Mouse (Mus musculus) heart, postnatal 36 days (tissue): ENCODE measurements around the gene Mtif3. TPM values are rescaled to one million over a fixed set of nuclear protein-coding genes. Genes with fewer than 3 reads are reported as not detected.
A peak's percentile ranks its signal among the peaks of the same experiment; 100 is the strongest.
"Not testable (repeated sequence)": the region's sequence is repeated elsewhere in the genome, so short reads cannot be mapped to it uniquely, and the experiment has no call there.

Experiments
- DNase-seq, 2 experiments: peaks; one replicate each; pipeline ENCODE4 v3.0.0; 2021 to 2022
- intact Hi-C: fragments of 180-260 bp; cut with DNase I; formaldehyde crosslinking; loops from one replicate; pipeline ENCODE4 v1.15.1; 2025
- total RNA-seq, 2 experiments: library from RNA; stranded (reverse); gene quantifications; 2 replicates each; pipeline ENCODE4 v1.2.3; 2021

The Mtif3 gene
- total RNA-seq, 2 experiments from 2014 or later, result 27.0 to 29.6 TPM

DNA sequence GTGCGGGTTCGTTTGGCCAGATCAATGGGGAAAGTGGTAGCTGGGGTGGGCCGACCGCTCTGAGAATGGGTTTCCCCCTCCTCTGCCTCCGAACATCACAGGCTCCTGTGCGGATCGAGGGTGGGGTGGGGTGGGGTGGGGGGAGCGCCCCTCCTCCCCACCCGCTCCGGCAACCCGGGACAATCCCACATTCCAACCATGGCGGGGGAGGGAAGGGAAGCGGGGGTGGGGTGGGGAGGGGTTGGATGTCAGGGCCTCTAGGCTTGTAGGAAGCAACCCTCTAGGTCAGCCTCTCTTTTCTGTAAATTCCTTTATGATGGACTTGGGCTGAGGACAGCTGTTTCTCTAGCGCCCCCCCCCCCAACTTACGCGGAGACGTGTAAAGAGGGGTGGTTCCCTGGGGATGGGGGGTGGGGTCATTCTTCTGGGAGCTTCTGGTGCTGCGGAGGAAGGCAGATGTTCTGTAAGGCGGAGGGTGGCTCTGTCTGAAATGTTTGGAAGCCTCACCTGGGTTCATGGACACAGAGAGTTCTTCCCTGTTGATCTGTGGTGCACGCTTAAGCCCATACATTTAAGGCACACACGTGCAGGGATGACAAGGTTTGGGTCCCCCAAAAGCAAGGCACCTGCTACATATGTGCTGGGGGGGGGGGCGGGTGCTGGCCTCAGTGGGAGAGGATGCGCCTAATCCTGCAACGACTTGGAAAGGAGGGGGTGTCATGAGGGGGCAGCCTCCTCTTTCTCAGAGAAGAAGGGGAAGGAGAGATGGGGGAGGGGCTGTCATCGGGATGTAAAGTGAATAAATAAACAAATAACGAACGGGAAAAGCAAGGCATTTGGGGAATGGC is 43.1 kb downstream of the Mtif3 start:
- DNase-seq, result no peak
- intact Hi-C loops, result no loop called here

DNA sequence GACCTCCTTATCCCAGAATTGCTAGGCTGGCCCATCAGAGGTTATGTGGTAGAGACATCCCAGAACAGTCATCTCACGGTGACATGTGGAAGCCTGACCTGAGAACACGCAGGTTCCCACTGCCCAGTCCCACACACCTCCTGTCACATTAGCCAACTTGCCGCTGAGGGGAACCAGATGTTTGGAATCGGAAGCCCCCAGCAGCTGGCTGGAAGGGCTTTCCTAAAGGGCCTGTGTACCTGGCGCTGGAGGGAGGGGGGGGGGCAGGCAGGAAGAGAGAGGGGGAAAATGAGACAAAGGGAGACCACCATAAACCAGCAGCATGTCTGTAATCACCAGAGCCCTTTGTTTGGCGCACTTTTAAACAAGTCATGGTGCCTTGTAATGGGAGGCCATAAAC is 43.7 kb downstream of the Mtif3 start:
- intact Hi-C loops, result no loop called here
- DNase-seq, result no peak

- DNase-seq, intact Hi-C loops: not testable (repeated sequence)
Measured at GRCm38 (mm10) chr5:146917357-146917756, 46.2 kb downstream of the Mtif3 start.

DNA sequence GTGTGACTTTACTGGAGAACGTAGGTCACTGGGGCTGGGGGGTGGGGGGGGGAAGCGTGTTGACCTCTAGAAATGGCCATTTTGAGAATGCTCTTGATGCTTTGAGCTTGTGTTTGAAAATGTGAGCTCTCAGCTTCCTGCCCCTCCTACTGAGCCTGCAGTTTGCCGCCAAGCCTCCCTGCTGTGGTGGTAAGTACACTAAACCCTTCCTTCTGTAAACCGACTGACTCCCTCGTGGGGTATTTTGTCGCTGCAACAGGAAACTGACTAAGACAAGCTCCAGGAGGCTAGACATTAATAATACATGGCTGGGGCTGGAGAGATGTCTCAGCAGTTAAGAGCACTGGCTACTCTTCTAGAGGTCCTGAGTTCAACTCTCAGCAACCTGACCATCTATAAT is 46.8 kb downstream of the Mtif3 start:
- no peak for DNase-seq
- intact Hi-C loops, result no loop called here

- intact Hi-C loops, result no loop called here
- no peak for DNase-seq
Measured at GRCm38 (mm10) chr5:146916273-146916672, 47.3 kb downstream of the Mtif3 start.

DNA sequence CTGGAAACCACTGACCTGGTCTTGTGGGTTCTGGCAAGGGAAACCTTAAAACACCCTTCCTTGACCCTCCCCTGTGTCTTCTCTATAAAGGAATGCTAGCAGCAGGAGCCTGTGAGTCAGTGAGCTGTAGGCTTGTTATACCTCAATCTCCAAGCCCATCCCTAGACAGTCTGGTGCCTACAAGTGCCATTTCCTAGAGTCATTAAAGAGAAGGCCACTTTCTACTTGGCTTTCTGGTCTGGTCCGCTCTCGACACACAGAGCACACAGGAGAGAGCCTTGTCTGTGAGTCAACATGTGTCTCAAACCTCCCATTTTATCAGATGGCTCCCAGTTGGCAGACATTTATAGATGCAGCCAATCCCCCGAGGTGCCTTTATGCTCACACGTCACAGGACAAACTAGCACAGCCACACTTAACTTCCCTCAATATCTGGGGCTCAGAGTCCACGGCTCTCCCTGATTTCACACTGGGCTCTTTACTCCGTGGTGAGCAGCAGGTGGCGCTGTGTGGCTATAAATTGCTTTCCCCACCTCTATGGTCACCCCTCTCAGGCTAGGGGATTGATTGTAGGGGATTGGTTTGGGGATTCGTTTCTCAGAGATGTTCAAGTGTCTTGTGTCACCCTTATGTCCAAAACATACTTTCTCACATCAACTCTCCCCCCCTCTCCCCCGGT is 49.4 kb downstream of the Mtif3 start:
- intact Hi-C loops, result loop anchor here (2.0 kb wide), 2 partner anchors 313 to 405 kb away; no protein-coding TSS in a partner anchor
- peak; percentile 48 to 73 for DNase-seq

DNA sequence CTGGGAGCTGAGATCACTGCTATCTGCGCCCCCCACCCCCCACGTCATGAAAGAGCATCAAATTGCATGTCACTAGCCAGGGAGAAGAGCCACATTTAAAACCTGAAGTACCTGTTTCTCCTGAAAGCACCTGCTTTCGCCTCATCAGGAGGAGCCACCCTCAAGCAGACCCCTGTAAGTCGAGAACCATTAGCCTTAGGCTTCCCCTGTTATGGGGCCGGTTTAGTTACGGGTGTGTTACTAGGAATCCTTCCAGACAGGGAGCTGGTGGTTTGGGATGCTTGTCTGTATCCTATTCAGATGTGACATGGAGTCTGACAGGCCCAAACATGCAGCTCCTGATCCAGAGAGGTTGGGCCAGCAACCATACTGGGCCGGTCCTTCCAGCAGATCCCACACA is 50.2 kb downstream of the Mtif3 start:
- DNase-seq, result no peak
- intact Hi-C loops, result no loop called here

DNA sequence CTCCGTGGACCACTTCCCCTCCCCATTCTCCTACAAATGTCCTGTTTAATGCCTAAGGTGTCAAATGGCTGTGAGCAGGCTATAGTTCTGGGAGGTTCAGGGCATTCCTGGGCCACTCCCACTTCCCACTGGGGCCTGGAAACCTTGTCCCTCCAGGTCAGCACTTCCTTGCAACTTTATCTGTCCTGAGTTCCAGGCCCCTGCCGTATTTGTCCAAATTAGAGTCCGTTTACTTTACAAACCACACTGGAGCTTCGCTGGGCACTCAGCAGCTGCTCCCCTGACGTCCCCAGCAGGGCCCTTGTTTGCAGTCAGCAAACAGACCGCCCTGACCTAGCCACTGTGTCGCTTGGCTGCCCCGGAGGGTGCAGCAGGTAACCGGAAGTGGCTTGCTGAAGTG is 51.4 kb downstream of the Mtif3 start:
- intact Hi-C loops, result no loop called here

DNA sequence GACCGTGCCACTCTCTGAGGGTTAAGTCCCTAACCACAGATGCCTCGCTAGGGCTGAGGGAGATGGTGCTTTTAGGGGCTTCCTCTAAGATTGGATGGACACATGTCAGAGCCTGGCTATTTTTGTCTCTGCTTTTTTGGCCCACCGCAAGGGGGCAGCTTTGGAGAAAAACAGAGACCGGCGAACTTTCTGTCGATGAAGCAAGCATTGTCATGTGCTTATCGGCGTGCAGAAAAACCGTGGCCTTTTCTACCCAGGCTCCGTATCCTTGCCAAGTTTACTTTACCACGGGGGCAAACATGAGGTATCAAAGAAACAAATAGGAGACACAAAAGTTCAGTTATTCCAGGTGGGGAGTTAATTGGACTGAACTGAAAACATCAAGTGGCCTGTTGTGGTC is 55.0 kb downstream of the Mtif3 start:
- intact Hi-C loops, result no loop called here
- no peak for DNase-seq

More for the DNA sequence above, 51.4 kb downstream of the Mtif3 start:
- no peak for DNase-seq

DNA sequence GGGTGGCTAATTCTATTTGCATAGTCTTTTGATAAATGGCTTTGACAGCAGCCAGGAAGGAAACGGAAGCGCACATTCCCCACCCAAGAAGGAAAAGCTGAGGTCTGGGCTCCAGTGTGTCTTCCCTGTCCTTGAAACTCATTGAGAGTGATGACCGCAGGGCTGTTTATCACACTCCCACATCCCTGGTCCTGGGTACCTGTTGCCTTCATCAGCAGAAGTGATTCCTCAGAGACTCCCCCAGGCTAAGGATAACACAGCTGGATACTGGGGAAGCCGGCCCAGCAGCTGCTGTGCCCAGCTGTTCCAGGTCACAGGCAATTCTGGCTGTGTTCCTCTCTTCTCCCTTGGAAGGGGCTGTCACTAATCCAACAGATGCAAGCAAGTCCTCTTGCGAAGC is 56.1 kb downstream of the Mtif3 start:
- intact Hi-C loops, result no loop called here
- peak in 1 of 2 experiments; percentile 16 for DNase-seq

DNA sequence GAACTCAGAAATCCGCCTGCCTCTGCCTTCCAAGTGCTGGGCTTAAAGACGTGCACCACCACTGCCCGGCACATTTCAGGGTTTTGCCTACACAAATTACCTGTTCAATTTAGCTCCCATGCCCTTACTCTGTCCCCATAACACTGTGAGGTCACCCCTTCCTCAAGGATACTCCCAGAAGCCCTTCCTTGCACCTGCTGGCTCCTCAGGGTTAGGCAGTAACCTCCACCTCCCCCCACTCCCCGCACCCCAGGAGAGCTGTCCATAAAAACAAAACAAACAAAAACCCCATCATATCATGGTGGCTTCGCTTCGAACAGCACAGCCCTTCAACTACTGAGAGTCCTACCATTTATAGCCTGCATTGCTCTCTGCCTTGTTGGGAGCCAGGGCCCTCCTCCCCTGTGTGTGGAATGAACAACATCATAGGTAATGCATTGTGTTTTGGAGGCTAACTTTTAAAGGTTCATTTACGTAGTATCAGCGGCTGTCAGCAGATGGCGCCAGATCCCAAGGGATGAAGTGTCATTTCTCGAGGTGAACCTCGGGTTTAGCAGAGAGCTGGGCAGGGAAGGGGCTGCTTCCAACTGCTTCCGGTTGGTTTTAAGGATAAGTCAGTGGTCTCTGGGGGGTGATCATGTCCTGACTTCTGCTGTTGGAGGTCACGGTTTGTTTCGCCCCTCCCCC is 58.0 kb downstream of the Mtif3 start:
- peak; percentile 76 to 88 for DNase-seq
- intact Hi-C loops, result loop anchor here (1.0 to 2.0 kb wide), 2 partner anchors 61 to 414 kb away; partner anchors contain the start of gene Rasl11a

DNA sequence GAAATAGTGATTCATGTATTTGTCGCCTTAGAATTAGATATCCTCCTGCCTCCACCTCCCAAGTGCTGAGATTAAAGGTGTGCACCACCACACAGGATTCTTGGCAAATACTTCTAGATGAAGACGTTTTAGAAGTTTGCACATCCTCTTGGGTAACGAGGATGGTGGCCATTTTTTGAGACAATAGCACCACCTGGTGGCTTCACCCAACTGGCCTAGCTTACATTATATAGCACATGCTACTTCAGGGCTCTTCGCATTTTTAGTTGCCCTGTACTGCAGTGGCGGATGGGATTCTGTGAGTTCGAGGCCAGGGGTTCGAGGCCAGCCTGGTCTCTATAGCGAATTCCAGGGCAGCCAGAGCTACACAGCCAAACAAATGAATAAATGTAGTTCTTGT is 59.2 kb downstream of the Mtif3 start:
- intact Hi-C loops, result loop anchor here (1.0 to 2.0 kb wide), 3 partner anchors 60 to 229 kb away; partner anchors contain the start of gene Rasl11a
- peak; percentile 76 to 83 for DNase-seq

Other genes starting within 250 kb of the Mtif3 start
- gene Usp12, start 168.8 kb downstream of the Mtif3 start, total RNA-seq, result 10 to 100 TPM; 15.5 to 17.1 TPM
- 100 to 1,000 TPM; 132 to 153 TPM for gene Rpl21, start 130.9 kb downstream of the Mtif3 start, total RNA-seq
- gene Rasl11a, start 118.7 kb downstream of the Mtif3 start, total RNA-seq, result 1 to 10 TPM; 3.8 to 4.3 TPM
- 10 to 100 TPM; 19.9 to 22.4 TPM for gene Gtf3a, start 15.1 kb downstream of the Mtif3 start, total RNA-seq
- gene Lnx2, start 112.8 kb upstream of the Mtif3 start, total RNA-seq, result 10 to 100 TPM in 1 of 2 experiments, 1 to 10 TPM in 1; 10.0 to 10.8 TPM
- 10 to 100 TPM; 69.4 to 72.8 TPM for gene Polr1d, start 113.2 kb upstream of the Mtif3 start, total RNA-seq
- not detected for gene Gsx1, start 224.9 kb upstream of the Mtif3 start, total RNA-seq